Mouse (Mus musculus) CH12.LX (cell line): ENCODE results near the gene Plod3.

Experiments used
- CHD1 ChIP-seq: IDR thresholded peaks from 2 replicates; pipeline ENCODE4 v1.6.1; 2012; ENCODE audit warnings: low read depth, low read length, improper control_type of control experiment, inconsistent platforms
- CTCF ChIP-seq, 2 experiments: IDR thresholded peaks in 1 of 2; conservative IDR thresholded peaks in 1 of 2; 2 replicates each; pipeline ENCODE4 v1.5.1; 2011 to 2012; ENCODE audit warnings: low read depth in 2 of 2, low read length in 2 of 2, improper control_type of control experiment in 1 of 2, inconsistent platforms in 1 of 2, mild to moderate bottlenecking in 1 of 2, moderate library complexity in 1 of 2
- HCFC1 ChIP-seq: IDR thresholded peaks from 2 replicates; pipeline ENCODE4 v1.6.1; 2012; ENCODE audit warnings: low read depth, mild to moderate bottlenecking, inconsistent platforms, low read length, improper control_type of control experiment
- MAFK ChIP-seq: IDR thresholded peaks from 2 replicates; pipeline ENCODE4 v1.6.1; 2011; ENCODE audit warnings: low read length, improper control_type of control experiment; ENCODE audit not compliant: insufficient replicate concordance
- MAZ ChIP-seq: IDR thresholded peaks from 2 replicates; pipeline ENCODE4 v1.6.1; 2012; ENCODE audit warnings: low read depth, mild to moderate bottlenecking, inconsistent platforms, low read length, improper control_type of control experiment, moderate library complexity
- TCF12 ChIP-seq: IDR thresholded peaks from 2 replicates; pipeline ENCODE4 v1.6.1; 2014; ENCODE audit warnings: low read depth, mild to moderate bottlenecking, inconsistent platforms, low read length, improper control_type of control experiment
- ZMIZ1 ChIP-seq: IDR thresholded peaks from 2 replicates; pipeline ENCODE4 v1.6.1; 2012; ENCODE audit warnings: low read depth, mild to moderate bottlenecking, inconsistent platforms, low read length, improper control_type of control experiment

- TF ChIP-seq MAFK (no peak), MAZ (no peak), CTCF (conservative IDR thresholded peaks at IDR 0.05 in 1 of 2, IDR thresholded peaks at IDR 0.05 in 1 of 2; ENCODE audit: low read depth in 2 of 2, low read length in 2 of 2) (peak; percentile 34 to 47), HCFC1 (no peak), CHD1 (no peak), TCF12 (no peak), ZMIZ1 (no peak)
These were observed 47.5 kb upstream of the Plod3 start for GRCm38 (mm10) chr5:136939284-136939683.
